13 mouse cellular contexts compared by ENCODE assay signal in genomic region chr3:69559975-69560330, GRCm38 (mm10). TPM values are rescaled to one million over a fixed set of nuclear protein-coding genes. Genes with fewer than 3 reads are reported as not detected.
DNase-seq lines count a peak whose midpoint lies in the region; ATAC-seq and TF ChIP-seq lines count a peak whose summit lies in the region.
"Had no signal": no experiment of that assay in that cellular context is flagged by ENCODE, and none has a peak within 500 bp of the region (broad histone marks: within the 10 kb centered on the region; RNA-seq: fewer than 3 reads in every experiment).

No protein-coding gene starts in this region.

- TF ChIP-seq CTCF in left cerebral cortex, adult 2 months (IDR thresholded peaks at IDR 0.05) = no peak
- TF ChIP-seq CTCF in liver, postnatal 0 days (IDR thresholded peaks at IDR 0.05; ENCODE audit: low read depth) = no peak

- peaks cover 8% of the 10 kb centered on the region; the same call in 1 of the 2 replicates for H3K4me1 ChIP-seq in liver, postnatal 0 days (ENCODE audit: insufficient read depth)

- no peak for TF ChIP-seq EP300 in liver, postnatal 0 days (IDR thresholded peaks at IDR 0.05; ENCODE audit: low read depth)

- no peaks in the 10 kb centered on the region for H3K9me3 ChIP-seq in liver, postnatal 0 days (ENCODE audit: low read length)
- H3K9me3 ChIP-seq: embryonic facial prominence, embryonic 15.5 days; forebrain, embryonic 15.5 days; limb, embryonic 13.5 days had no signal

- no peak overlapping the region for H3K4me3 ChIP-seq in left cerebral cortex, adult 2 months
- H3K4me3 ChIP-seq in liver, postnatal 0 days (ENCODE audit: low read depth, low read length) = no peak overlapping the region
- H3K4me3 ChIP-seq: embryonic facial prominence, embryonic 15.5 days; forebrain, embryonic 15.5 days; limb, embryonic 13.5 days had no signal

- no peak for DNase-seq in left cerebral cortex, adult 2 months (ENCODE audit: extremely low spot score in 1 of 2, low spot score in 2 of 2)
- DNase-seq in left cerebral cortex, adult 18-20 months (ENCODE audit: low spot score in 2 of 2) = no peak
- DNase-seq in A20 (ENCODE audit: low read depth, low spot score) (peak; percentile 44), NIH3T3 (ENCODE audit: low read depth) (peak; percentile 50)
- peak; percentile 18 for DNase-seq in liver, postnatal 0 days
- no peak for DNase-seq in cerebellum, adult 11 months
- DNase-seq in cerebellum, postnatal 36 days = no peak
- DNase-seq: gastrocnemius, postnatal 25 days; layer of hippocampus, postnatal 36 days had no signal

- intact Hi-C loops in left cerebral cortex, adult 2 months (cut with DNase I) = no loop called here

- H3K4me2 ChIP-seq in liver, postnatal 0 days (ENCODE audit: low read depth, low read length) = no peak overlapping the region
- H3K4me2 ChIP-seq: embryonic facial prominence, embryonic 15.5 days; forebrain, embryonic 15.5 days; limb, embryonic 13.5 days had no signal

- no peak for ATAC-seq in liver, postnatal 0 days
- ATAC-seq: forebrain, embryonic 15.5 days; hindbrain, postnatal 0 days had no signal

- H3K9ac ChIP-seq in liver, postnatal 0 days (replicated peaks) = no peak overlapping the region
- H3K9ac ChIP-seq: embryonic facial prominence, embryonic 15.5 days; forebrain, embryonic 15.5 days; limb, embryonic 13.5 days had no signal

- H3K27me3 ChIP-seq in liver, postnatal 0 days (ENCODE audit: insufficient read depth, low read length) = no peaks in the 10 kb centered on the region
- H3K27me3 ChIP-seq: embryonic facial prominence, embryonic 15.5 days; forebrain, embryonic 15.5 days; limb, embryonic 13.5 days had no signal

- peak overlapping the region; percentile 5; the same call in 1 of the 2 replicates for H3K27ac ChIP-seq in left cerebral cortex, adult 2 months
- H3K27ac ChIP-seq in liver, postnatal 0 days (ENCODE audit: low read depth) = no peak overlapping the region
- H3K27ac ChIP-seq: embryonic facial prominence, embryonic 15.5 days; forebrain, embryonic 15.5 days; hindbrain, postnatal 0 days; limb, embryonic 13.5 days had no signal

- WGBS in liver, postnatal 0 days (ENCODE audit: insufficient replicate concordance) = 58% methylated on average over 7 of the region's 7 CpGs

- no peaks in the 10 kb centered on the region for H3K36me3 ChIP-seq in liver, postnatal 0 days (replicated peaks; ENCODE audit: insufficient read depth, low read length)
- H3K36me3 ChIP-seq: embryonic facial prominence, embryonic 15.5 days; forebrain, embryonic 15.5 days; limb, embryonic 13.5 days had no signal

RNA-seq across cellular contexts. Expression of gene B3galnt1, which starts 38.8 kb away (rescaled TPM):
- total RNA-seq in left cerebral cortex, adult 2 months (2021) = 10 to 100 TPM; 49.0 to 58.5 TPM
- total RNA-seq in left cerebral cortex, adult 18-20 months (2021) = 10 to 100 TPM; 53.3 to 55.7 TPM
- polyA plus RNA-seq in liver, postnatal 0 days (2015; fragmentation: Nextera tagmentation; extraction: Ambion mirVana) = 1.9 and 2.0 TPM in 2 replicates

Comparison
In these comparisons a context has a peak if more than half of its experiments do, and no peak if none do; other contexts are left out.
1. DNase-seq: peak in A20 (single experiment), NIH3T3 (single experiment) and liver, postnatal 0 days (single experiment); none in left cerebral cortex, adult 2 months (0 of 2), left cerebral cortex, adult 18-20 months (0 of 2), cerebellum, adult 11 months (single experiment) and cerebellum, postnatal 36 days (0 of 2).